Mouse (Mus musculus): Measurements from ENCODE around the gene Gm44502.
A peak's percentile ranks its signal among the peaks of the same experiment; 100 is the strongest.

The Gm44502 gene

GRCm38 (mm10) chr15:89402471-89402870 lies 27.0 kb downstream of the Gm44502 start:
- no peak for DNase-seq (ENCODE audit: extremely low spot score, low spot score)

GRCm38 (mm10) chr15:89399716-89400115 lies 29.8 kb downstream of the Gm44502 start:
- DNase-seq (ENCODE audit: extremely low spot score, low spot score): no peak

- DNase-seq (ENCODE audit: extremely low spot score, low spot score): no peak
Measured at GRCm38 (mm10) chr15:89398146-89398545, 31.4 kb downstream of the Gm44502 start.

GRCm38 (mm10) chr15:89396883-89397282 lies 32.6 kb downstream of the Gm44502 start:
- no peak for DNase-seq (ENCODE audit: extremely low spot score, low spot score)

- no peak for DNase-seq (ENCODE audit: extremely low spot score, low spot score)
Measured at GRCm38 (mm10) chr15:89390081-89390480, 39.4 kb downstream of the Gm44502 start.

GRCm38 (mm10) chr15:89387127-89387526 lies 42.4 kb downstream of the Gm44502 start:
- no peak for DNase-seq (ENCODE audit: extremely low spot score, low spot score)

- no peak for DNase-seq (ENCODE audit: extremely low spot score, low spot score)
Measured at GRCm38 (mm10) chr15:89384617-89385016, 44.9 kb downstream of the Gm44502 start, which contains the start of gene Klhdc7b. Gene Klhdc7b (plus strand): TSS chr15:89384917.

- DNase-seq (ENCODE audit: extremely low spot score, low spot score): peak; percentile 57
Measured at GRCm38 (mm10) chr15:89379429-89379828, 50.1 kb downstream of the Gm44502 start.

GRCm38 (mm10) chr15:89378831-89379401 lies 50.6 kb downstream of the Gm44502 start, which contains the start of gene Odf3b:
Gene Odf3b (minus strand): TSS chr15:89379282.
- DNase-seq (ENCODE audit: extremely low spot score, low spot score): peak; percentile 58

- DNase-seq (ENCODE audit: extremely low spot score, low spot score): peak; percentile 48
Measured at GRCm38 (mm10) chr15:89377938-89378828, 51.3 kb downstream of the Gm44502 start.

GRCm38 (mm10) chr15:89377362-89377761 lies 52.1 kb downstream of the Gm44502 start:
- DNase-seq (ENCODE audit: extremely low spot score, low spot score): peak; percentile 28

- DNase-seq (ENCODE audit: extremely low spot score, low spot score): peak; percentile 25
Measured at GRCm38 (mm10) chr15:89376957-89377356, 52.5 kb downstream of the Gm44502 start, which contains the start of gene Tymp. Gene Tymp (minus strand): TSS chr15:89377039.

- no peak for DNase-seq (ENCODE audit: extremely low spot score, low spot score)
Measured at GRCm38 (mm10) chr15:89376040-89376439, 53.5 kb downstream of the Gm44502 start.

- DNase-seq (ENCODE audit: extremely low spot score, low spot score): no peak
Measured at GRCm38 (mm10) chr15:89374801-89375534, 54.5 kb downstream of the Gm44502 start.

GRCm38 (mm10) chr15:89374340-89374739 lies 55.2 kb downstream of the Gm44502 start:
- DNase-seq (ENCODE audit: extremely low spot score, low spot score): no peak

GRCm38 (mm10) chr15:89373762-89374248 lies 55.7 kb downstream of the Gm44502 start, which contains the start of gene Sco2:
Gene Sco2 (minus strand): TSS chr15:89373846.
- DNase-seq (ENCODE audit: extremely low spot score, low spot score): peak; percentile 99

GRCm38 (mm10) chr15:89373027-89373761 lies 56.3 kb downstream of the Gm44502 start:
- DNase-seq (ENCODE audit: extremely low spot score, low spot score): peak; percentile 78

GRCm38 (mm10) chr15:89372536-89372935 lies 57.0 kb downstream of the Gm44502 start:
- DNase-seq (ENCODE audit: extremely low spot score, low spot score): no peak

GRCm38 (mm10) chr15:89372068-89372467 lies 57.4 kb downstream of the Gm44502 start:
- no peak for DNase-seq (ENCODE audit: extremely low spot score, low spot score)

Measured in neural tube, embryonic 10.5 days (tissue).